Mouse (Mus musculus) intestine, postnatal 0 days (tissue): ENCODE measurements around the gene Alg12. TPM values are rescaled to one million over a fixed set of nuclear protein-coding genes. Genes with fewer than 3 reads are reported as not detected.

Experiments
- ATAC-seq: fragments of 200-750 bp; cut with Nextera tagmentation; 2 replicates; pipeline ENCODE4 v1.8.0; 2017; ENCODE audit warnings: mild to moderate bottlenecking, moderate TSS enrichment, moderate library complexity
- H3K27ac ChIP-seq: fragments of 300-500 bp; sonication (generic); 2 replicates; pipeline ENCODE4 v1.5.1; 2014; ENCODE audit warnings: mild to moderate bottlenecking, low read depth, low read length, moderate library complexity
- H3K27me3 ChIP-seq: fragments of 300-500 bp; sonication (generic); replicated peaks from 2 replicates; pipeline ENCODE4 v1.6.1; 2014; ENCODE audit warnings: low read length, mixed read lengths; ENCODE audit not compliant: control insufficient read depth, insufficient read depth
- H3K36me3 ChIP-seq: fragments of 300-500 bp; sonication (generic); 2 replicates; pipeline ENCODE4 v1.6.1; 2014; ENCODE audit warnings: mild to moderate bottlenecking, moderate library complexity; ENCODE audit not compliant: control insufficient read depth, insufficient read depth
- H3K4me1 ChIP-seq: fragments of 300-500 bp; sonication (generic); replicated peaks from 2 replicates; pipeline ENCODE4 v1.6.1; 2014; ENCODE audit warnings: antibody characterized with exemption, low read length, mixed read lengths; ENCODE audit not compliant: control insufficient read depth, insufficient read depth
- H3K4me2 ChIP-seq: fragments of 300-500 bp; sonication (generic); replicated peaks from 2 replicates; pipeline ENCODE4 v1.6.1; 2014; ENCODE audit warnings: low read depth, mild to moderate bottlenecking, moderate library complexity
- H3K4me3 ChIP-seq: fragments of 300-500 bp; sonication (generic); 2 replicates; pipeline ENCODE4 v1.5.1; 2014; ENCODE audit warnings: low read depth, low read length
- H3K9ac ChIP-seq: fragments of 300-500 bp; sonication (generic); 2 replicates; pipeline ENCODE4 v1.6.1; 2014; ENCODE audit warnings: mild to moderate bottlenecking, low read depth, low read length
- H3K9me3 ChIP-seq: fragments of 300-500 bp; sonication (generic); 2 replicates; pipeline ENCODE4 v1.6.1; 2016; ENCODE audit warnings: mixed run types; ENCODE audit not compliant: control insufficient read depth
- CTCF ChIP-seq: sonication (generic); IDR thresholded peaks from 2 replicates; pipeline ENCODE4 v1.5.1; 2016; ENCODE audit warnings: low read depth, mild to moderate bottlenecking, control low read depth, antibody characterized with exemption, moderate library complexity
- WGBS: fragments of 180-500 bp; shearing (Covaris S2); extraction: QIAGEN DNeasy Blood & Tissue Kit; methylation state at CpG from one replicate; pipeline ENCODE4 v1.1.7; 2014; 5-methylcytosine and 5-hydroxymethylcytosine counted together
- polyA plus RNA-seq: library from polyadenylated mRNA; unstranded; fragments of >200 nt; fragmentation: Nextera tagmentation; extraction: Ambion mirVana; gene quantifications from 2 replicates; pipeline ENCODE4 v1.2.1, GENCODE M21; 2015

Gene Alg12
- polyA plus RNA-seq, 1 experiment from 2014 or later: 7.3 TPM

DNA sequence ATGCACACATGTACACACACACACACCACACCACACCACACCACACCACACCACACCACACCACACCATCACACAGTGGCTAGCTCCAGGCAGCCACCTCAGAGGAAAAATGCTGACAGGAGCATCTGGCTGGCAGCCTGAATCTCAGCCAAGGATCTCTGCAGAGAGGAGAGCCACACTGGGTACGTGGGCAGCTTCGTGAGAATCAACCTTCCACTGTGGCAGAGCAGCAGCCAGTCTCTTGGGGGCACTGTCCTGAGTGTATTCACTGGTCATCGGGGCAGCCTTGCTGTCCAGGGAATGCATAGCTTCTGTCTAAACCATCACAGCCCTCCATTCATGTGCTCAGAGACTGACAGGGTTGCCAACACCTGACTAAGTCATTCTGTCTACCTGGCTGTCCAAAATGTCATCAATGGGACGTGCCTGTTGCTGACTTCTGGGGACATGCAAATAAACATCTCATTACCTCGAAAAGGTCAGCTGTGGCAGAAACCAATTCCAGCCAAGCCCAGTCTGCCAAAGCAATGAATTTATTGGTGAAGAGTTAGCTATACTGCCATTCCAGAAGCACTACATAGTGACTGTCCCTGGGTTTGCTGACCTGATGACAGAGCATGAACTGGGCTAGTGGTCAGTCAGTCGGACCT lies 10.8 kb upstream of the Alg12 start:
- H3K4me3 ChIP-seq: no peak overlapping the region
- no peaks in the 10 kb centered on the region for H3K4me1 ChIP-seq
- no peaks in the 10 kb centered on the region for H3K27me3 ChIP-seq
- no peak for TF ChIP-seq CTCF
- ATAC-seq: no peak
- no peaks in the 10 kb centered on the region for H3K9me3 ChIP-seq
- H3K36me3 ChIP-seq: peaks cover 14% of the 10 kb centered on the region
- no peak overlapping the region for H3K4me2 ChIP-seq
- WGBS: 80% methylated on average over 6 of the region's 6 CpGs
- no peak overlapping the region for H3K9ac ChIP-seq
- H3K27ac ChIP-seq: no peak overlapping the region

DNA sequence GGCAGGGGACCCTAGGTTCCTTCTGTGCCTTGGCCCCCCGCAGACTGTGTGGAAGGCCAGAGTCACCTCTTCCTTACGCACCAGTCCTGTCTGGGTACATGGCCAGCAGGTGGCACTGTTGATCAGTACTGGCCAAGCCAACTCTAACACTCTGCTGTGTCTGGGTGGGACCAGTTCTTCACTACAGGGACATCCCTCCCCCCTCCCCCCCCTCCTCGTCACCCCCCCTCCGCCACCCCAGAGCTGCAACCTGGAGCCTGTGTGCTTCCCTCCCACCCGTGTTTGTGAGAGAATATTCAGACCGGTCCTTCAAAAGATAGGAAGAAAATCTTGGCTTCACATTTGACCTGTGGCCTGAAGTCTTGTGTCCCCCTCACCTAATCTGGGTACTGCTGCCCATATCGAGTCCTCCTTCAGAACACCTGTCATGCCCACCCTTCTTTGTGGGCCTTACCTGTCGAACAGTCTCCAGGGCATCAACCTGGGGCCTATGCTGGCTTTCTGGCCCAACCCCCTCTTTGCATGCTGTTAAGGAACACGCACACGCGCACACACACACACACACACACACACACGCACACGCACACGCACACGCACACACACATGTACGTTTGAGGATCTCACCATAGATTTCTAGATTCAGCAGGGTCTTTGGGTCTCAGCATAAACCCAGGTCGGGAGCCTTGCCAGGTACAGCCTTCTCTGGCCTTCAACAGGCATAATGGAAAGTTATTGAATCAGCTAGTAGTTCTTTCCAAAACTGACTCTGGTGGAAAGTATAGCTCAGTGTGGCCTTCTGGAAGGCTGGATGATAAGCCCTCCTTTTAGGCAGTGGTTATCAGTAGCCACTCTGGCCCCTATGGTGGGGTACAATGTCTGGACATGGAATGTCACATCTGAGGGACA lies 9.9 kb upstream of the Alg12 start:
- ATAC-seq: peak; percentile 80
- peak; percentile 89 for TF ChIP-seq CTCF

DNA sequence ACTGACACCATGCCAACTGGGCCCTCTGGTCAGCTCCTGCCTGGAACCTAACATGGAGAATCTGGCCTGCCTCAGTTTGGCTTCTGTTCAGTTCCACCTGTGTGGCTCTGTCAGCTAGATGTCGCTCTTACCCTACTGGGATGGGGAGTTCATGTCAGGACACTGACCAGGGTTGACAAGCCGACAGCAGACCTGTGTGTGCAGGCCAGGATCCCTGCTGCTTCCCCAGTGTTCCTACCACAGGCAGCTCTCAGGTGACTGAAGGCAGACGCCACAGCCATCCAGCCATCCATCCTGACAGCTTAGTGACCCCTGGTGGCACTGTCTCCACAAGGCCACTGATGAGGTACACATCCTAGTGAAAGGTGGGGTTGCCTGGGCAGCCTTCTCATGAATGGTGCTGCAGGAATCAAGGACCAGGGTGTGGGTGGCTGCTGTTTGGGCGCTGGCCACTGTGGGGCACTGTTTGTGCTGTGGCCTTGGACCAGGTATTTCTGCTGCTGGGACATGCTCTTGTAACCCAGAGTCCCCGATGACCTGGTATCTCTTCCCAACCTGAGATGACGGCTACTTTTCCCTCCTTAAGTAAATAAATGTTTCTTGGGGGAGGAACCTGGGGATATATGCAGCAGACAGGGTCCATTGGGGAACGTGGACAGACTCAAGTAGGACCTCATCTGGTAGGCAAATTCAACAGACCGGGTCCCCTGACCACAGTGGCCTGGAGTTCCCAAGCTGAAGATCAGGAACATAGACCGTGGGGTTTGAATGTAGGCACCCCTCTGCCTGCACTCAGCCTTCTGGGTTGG lies 9.1 kb upstream of the Alg12 start:
- H3K36me3 ChIP-seq: peaks cover 31% of the 10 kb centered on the region
- H3K27ac ChIP-seq: no peak overlapping the region
- H3K9ac ChIP-seq: no peak overlapping the region
- H3K9me3 ChIP-seq: no peaks in the 10 kb centered on the region
- TF ChIP-seq CTCF: peak; percentile 65
- peak; percentile 68 for ATAC-seq
- H3K4me3 ChIP-seq: no peak overlapping the region
- no peaks in the 10 kb centered on the region for H3K4me1 ChIP-seq
- no peaks in the 10 kb centered on the region for H3K27me3 ChIP-seq
- H3K4me2 ChIP-seq: no peak overlapping the region
- 26% methylated on average over 9 of the region's 9 CpGs for WGBS

More for the DNA sequence above, 9.9 kb upstream of the Alg12 start:
- Histone ChIP-seq H3K9ac (no peak overlapping the region), H3K27me3 (no peaks in the 10 kb centered on the region), H3K4me1 (no peaks in the 10 kb centered on the region), H3K4me3 (no peak overlapping the region), H3K27ac (no peak overlapping the region), H3K4me2 (no peak overlapping the region), H3K36me3 (peaks cover 23% of the 10 kb centered on the region), H3K9me3 (no peaks in the 10 kb centered on the region)
- 53% methylated on average over 17 of the region's 17 CpGs for WGBS

DNA sequence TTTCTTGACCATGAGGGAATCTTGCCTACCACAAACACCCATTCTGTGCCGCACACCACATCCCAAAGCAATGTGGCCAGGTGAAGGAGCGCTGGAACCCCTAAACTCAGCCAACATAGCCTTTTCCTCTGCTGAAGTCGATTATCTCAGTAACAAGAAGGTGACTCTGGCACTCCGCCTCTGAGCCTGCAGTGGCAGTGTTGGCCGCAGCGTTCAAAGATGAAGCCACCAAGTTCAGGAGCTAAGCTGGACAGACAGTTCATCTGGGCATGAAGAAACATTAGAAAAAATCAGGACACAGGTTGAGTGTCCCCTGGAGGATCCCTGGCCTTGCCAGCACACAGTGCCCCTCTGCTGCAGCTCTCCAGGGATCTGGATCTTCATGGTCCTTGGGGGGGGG lies 8.3 kb upstream of the Alg12 start:
- no peak for ATAC-seq
- Histone ChIP-seq H3K4me2 (no peak overlapping the region), H3K36me3 (peaks cover 37% of the 10 kb centered on the region), H3K4me3 (no peak overlapping the region), H3K4me1 (no peaks in the 10 kb centered on the region), H3K27me3 (no peaks in the 10 kb centered on the region), H3K9ac (no peak overlapping the region), H3K9me3 (no peaks in the 10 kb centered on the region), H3K27ac (no peak overlapping the region)
- 92% methylated on average over 6 of the region's 6 CpGs for WGBS
- TF ChIP-seq CTCF: no peak

DNA sequence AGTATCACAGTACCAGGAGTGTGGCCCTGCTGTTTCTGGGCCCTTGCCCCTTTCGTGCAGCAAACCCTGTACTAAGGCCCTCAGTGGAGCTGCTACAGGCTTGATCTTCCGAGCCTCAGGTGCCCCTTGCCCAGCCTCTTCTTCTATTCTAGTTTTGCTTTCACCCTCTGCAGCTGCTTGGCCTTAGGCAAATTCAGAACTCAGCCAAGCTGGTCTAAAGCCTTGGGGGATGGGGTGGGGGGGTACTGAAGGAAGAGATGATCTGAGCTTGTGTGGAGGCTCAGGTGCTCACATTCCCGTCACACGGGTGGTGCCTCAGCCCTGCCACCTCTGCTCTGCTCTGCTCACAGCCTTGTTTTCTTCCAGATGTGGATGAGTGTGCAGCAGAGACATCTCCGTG lies 4.3 kb upstream of the Alg12 start:
- no peak for TF ChIP-seq CTCF
- H3K36me3 ChIP-seq: peaks cover 45% of the 10 kb centered on the region
- H3K27me3 ChIP-seq: no peaks in the 10 kb centered on the region
- no peak overlapping the region for H3K27ac ChIP-seq
- H3K4me3 ChIP-seq: no peak overlapping the region
- no peak overlapping the region for H3K4me2 ChIP-seq
- no peaks in the 10 kb centered on the region for H3K9me3 ChIP-seq
- H3K9ac ChIP-seq: no peak overlapping the region
- peaks cover 2% of the 10 kb centered on the region; the same call in 1 of the 2 replicates for H3K4me1 ChIP-seq
- ATAC-seq: no peak
- 98% methylated on average over 5 of the region's 5 CpGs for WGBS

DNA sequence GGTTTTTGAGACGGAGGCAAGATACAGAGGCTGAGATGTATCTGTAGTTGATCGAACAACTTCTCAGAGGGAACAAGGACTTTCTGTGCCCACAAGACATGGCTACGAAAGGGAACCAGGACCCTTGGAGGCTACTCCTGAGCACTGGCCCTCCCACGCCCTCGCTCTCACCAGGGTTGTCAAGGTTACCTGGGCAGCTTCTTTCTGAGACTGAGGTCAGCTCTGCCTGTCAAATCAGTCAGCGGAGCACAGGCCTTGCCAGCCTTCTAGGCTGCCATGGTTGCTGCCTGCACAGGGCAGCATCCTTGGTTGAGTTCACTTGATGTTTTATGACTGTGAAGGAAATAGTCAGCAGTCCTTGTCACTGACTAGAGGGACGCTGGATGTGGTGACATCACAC lies 3.4 kb upstream of the Alg12 start:
- ATAC-seq: no peak
- H3K27me3 ChIP-seq: no peaks in the 10 kb centered on the region
- no peak for TF ChIP-seq CTCF
- no peak overlapping the region for H3K4me3 ChIP-seq
- no peaks in the 10 kb centered on the region for H3K9me3 ChIP-seq
- peaks cover 45% of the 10 kb centered on the region for H3K36me3 ChIP-seq
- H3K4me2 ChIP-seq: no peak overlapping the region
- WGBS: 88% methylated on average over 7 of the region's 7 CpGs
- no peak overlapping the region for H3K9ac ChIP-seq
- H3K4me1 ChIP-seq: peaks cover 2% of the 10 kb centered on the region; the same call in 1 of the 2 replicates
- no peak overlapping the region for H3K27ac ChIP-seq
